Mouse (Mus musculus) lung, embryonic 16.5 days (tissue): ENCODE data around the gene Trim80. TPM values are rescaled to one million over a fixed set of nuclear protein-coding genes. Genes with fewer than 3 reads are reported as not detected.

ENCODE experiments used
- ATAC-seq: fragments of 200-750 bp; cut with Nextera tagmentation; 2 replicates; pipeline ENCODE4 v1.8.0; 2017; ENCODE audit warnings: low read depth, mild to moderate bottlenecking, moderate library complexity
- H3K27ac ChIP-seq: fragments of 300-500 bp; sonication (generic); 2 replicates; pipeline ENCODE4 v1.5.1; 2014; ENCODE audit warnings: mild to moderate bottlenecking, control low read depth, low read length
- H3K27me3 ChIP-seq: fragments of 300-500 bp; sonication (generic); 2 replicates; pipeline ENCODE4 v1.6.1; 2014; ENCODE audit warnings: low read depth, low read length, mixed read lengths; ENCODE audit not compliant: control insufficient read depth, insufficient read depth
- H3K36me3 ChIP-seq: fragments of 300-500 bp; sonication (generic); 2 replicates; pipeline ENCODE4 v1.6.1; 2014; ENCODE audit warnings: low read length; ENCODE audit not compliant: control insufficient read depth, insufficient read depth
- H3K4me1 ChIP-seq: fragments of 300-500 bp; sonication (generic); replicated peaks from 2 replicates; pipeline ENCODE4 v1.6.1; 2014; ENCODE audit warnings: low read length, mixed read lengths; ENCODE audit not compliant: control insufficient read depth, insufficient read depth
- H3K4me2 ChIP-seq: fragments of 300-500 bp; sonication (generic); 2 replicates; pipeline ENCODE4 v1.6.1; 2014; ENCODE audit warnings: low read depth, low read length, control low read depth
- H3K4me3 ChIP-seq: fragments of 300-500 bp; sonication (generic); 2 replicates; pipeline ENCODE4 v1.5.1; 2014; ENCODE audit warnings: mild to moderate bottlenecking, low read length, control low read depth
- H3K9ac ChIP-seq: fragments of 300-500 bp; sonication (generic); 2 replicates; pipeline ENCODE4 v1.6.1; 2014; ENCODE audit warnings: low read length, control low read depth
- H3K9me3 ChIP-seq: fragments of 300-500 bp; sonication (generic); 2 replicates; pipeline ENCODE4 v1.6.1; 2016; ENCODE audit warnings: low read length; ENCODE audit not compliant: control insufficient read depth
- WGBS: fragments of 180-500 bp; shearing (Covaris S2); extraction: QIAGEN DNeasy Blood & Tissue Kit; methylation state at CpG from one replicate; pipeline ENCODE4 v1.1.7; 2014; 5-methylcytosine and 5-hydroxymethylcytosine counted together
- polyA plus RNA-seq: library from polyadenylated mRNA; unstranded; fragments of >200 nt; fragmentation: Nextera tagmentation; extraction: Ambion mirVana; gene quantifications from 2 replicates; pipeline ENCODE4 v1.2.1, GENCODE M21; 2015

Gene Trim80
- polyA plus RNA-seq, 1 experiment from 2014 or later = not detected

DNA sequence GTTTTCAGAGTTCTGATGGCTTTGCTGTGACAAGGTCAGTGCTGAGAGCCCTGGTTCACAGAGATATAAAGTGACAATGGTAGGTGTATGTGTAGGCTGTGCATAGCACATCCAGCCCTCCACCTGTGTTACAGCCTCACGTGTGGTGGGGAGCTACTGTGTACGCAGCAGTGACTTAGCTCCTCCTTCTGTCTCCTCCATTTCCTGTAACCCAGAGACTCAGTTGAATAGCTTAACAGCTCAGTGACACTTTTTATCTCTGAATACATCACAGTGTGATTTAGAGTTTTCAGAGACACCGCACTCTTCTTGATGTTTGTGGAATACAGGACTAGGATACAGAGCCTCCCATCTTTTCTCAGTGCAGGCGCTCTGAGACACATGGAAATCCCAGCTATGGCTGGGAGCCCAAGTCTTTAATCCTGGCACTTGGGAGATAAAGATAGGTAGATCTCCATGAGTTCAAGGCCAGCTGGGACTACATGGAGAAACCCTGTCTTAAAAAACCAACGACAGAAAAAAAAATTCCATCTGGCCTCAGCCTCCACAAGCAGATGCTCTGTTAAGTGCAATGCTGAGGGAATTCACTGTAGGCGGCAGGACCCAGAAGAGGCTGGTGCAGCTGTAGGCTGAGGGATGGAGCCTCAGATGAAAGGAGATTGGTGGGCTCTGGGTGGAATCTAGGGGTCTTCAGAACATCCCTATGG is 41.4 kb downstream of the Trim80 start:
- Histone ChIP-seq H3K4me1 (peaks cover 3% of the 10 kb centered on the region; the same call in 1 of the 2 replicates), H3K9me3 (no peaks in the 10 kb centered on the region), H3K9ac (no peak overlapping the region), H3K4me3 (no peak overlapping the region), H3K36me3 (no peaks in the 10 kb centered on the region), H3K27me3 (no peaks in the 10 kb centered on the region), H3K4me2 (no peak overlapping the region), H3K27ac (no peak overlapping the region)
- no peak for ATAC-seq
- 75% methylated on average over 6 of the region's 6 CpGs for WGBS

DNA sequence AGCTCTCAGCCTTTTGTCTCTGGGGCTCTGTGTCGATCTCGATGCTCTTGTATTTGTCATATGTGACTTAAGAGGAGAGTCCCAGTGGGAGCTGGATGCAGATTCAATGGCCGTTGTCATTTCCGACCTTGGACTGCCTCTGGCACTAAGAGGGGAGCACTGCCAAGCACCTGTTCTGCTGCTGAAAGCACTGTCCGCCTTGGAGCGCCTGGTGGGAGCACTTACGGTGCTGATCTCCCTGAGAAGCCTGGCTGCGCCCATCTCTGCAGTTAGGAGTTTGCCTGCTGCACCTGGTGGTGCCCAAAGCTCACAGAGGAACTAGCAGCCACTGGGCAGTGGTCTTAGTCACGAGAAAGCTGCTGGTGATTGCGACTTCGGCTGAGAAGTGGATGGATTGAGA is 42.9 kb downstream of the Trim80 start:
- ATAC-seq = no peak
- Histone ChIP-seq H3K4me1 (no peaks in the 10 kb centered on the region), H3K9ac (no peak overlapping the region), H3K9me3 (no peaks in the 10 kb centered on the region), H3K27me3 (no peaks in the 10 kb centered on the region), H3K27ac (no peak overlapping the region), H3K4me3 (no peak overlapping the region), H3K4me2 (no peak overlapping the region), H3K36me3 (no peaks in the 10 kb centered on the region)
- 71% methylated on average over 11 of the region's 11 CpGs for WGBS

- no peak overlapping the region for H3K27ac ChIP-seq
- no peaks in the 10 kb centered on the region for H3K27me3 ChIP-seq
- no peaks in the 10 kb centered on the region for H3K4me1 ChIP-seq
- no peak overlapping the region for H3K4me2 ChIP-seq
- 17% methylated on average over 6 of the region's 6 CpGs for WGBS
- H3K4me3 ChIP-seq = no peak overlapping the region
- no peaks in the 10 kb centered on the region for H3K9me3 ChIP-seq
- H3K36me3 ChIP-seq = no peaks in the 10 kb centered on the region
- H3K9ac ChIP-seq = no peak overlapping the region
- no peak for ATAC-seq
These were observed 43.4 kb downstream of the Trim80 start for GRCm38 (mm10) chr11:115483726-115484125.

DNA sequence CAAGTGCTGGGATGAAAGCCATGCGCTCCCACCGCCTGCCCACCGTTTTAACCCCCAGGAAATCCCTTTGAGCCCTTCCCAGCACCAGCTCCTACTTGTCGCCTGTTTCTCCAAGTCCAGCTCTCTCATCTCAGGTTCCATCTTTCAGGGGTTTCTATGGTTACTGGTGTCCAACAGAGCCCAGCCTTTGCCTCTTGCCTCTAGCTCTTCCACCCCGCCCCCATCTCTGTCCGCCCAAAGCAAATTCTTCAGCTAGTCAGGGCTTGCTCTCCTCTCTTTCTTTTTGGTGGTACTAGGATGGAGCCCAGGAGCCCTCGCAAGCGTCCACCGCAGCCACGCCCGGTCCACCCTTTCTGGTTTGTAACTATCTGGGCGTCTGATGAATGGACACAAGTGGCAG is 44.8 kb downstream of the Trim80 start:
- Histone ChIP-seq H3K4me2 (no peak overlapping the region), H3K9me3 (no peaks in the 10 kb centered on the region), H3K36me3 (no peaks in the 10 kb centered on the region), H3K4me3 (no peak overlapping the region), H3K9ac (no peak overlapping the region), H3K4me1 (no peaks in the 10 kb centered on the region), H3K27me3 (no peaks in the 10 kb centered on the region), H3K27ac (no peak overlapping the region)
- no peak for ATAC-seq
- 62% methylated on average over 12 of the region's 12 CpGs for WGBS

DNA sequence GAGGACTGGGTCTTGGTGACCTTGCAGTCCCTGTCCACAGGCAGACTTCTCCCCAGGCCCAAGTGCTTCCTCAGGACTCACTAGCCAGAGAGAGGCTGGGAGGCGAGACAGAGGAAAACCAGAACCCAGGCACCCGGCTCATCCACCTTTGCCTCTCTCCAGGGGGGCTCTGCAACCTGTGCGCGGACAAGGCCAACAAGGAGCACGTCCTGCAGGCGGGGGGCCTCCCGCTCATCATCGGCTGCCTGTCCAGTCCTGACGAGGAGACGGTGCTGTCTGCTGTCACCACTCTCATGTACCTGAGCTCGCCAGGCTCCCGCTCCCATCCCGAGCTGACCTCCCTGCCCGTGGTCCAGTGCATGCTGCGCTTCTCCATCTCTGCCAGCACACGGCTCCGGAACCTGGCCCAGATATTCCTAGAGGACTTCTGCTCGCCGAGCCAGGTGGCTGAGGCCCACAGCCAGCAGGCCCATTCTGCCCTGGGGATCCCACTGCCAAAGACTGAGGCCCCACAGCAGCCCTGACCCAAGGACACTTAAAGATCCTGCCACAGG is 48.3 kb downstream of the Trim80 start:
- no peaks in the 10 kb centered on the region for H3K36me3 ChIP-seq
- peaks cover 11% of the 10 kb centered on the region for H3K4me1 ChIP-seq
- H3K4me2 ChIP-seq = no peak overlapping the region
- H3K27me3 ChIP-seq = no peaks in the 10 kb centered on the region
- H3K27ac ChIP-seq = no peak overlapping the region
- H3K4me3 ChIP-seq = no peak overlapping the region
- no peak overlapping the region for H3K9ac ChIP-seq
- 85% methylated on average over 19 of the region's 19 CpGs for WGBS
- ATAC-seq = no peak
- H3K9me3 ChIP-seq = no peaks in the 10 kb centered on the region

DNA sequence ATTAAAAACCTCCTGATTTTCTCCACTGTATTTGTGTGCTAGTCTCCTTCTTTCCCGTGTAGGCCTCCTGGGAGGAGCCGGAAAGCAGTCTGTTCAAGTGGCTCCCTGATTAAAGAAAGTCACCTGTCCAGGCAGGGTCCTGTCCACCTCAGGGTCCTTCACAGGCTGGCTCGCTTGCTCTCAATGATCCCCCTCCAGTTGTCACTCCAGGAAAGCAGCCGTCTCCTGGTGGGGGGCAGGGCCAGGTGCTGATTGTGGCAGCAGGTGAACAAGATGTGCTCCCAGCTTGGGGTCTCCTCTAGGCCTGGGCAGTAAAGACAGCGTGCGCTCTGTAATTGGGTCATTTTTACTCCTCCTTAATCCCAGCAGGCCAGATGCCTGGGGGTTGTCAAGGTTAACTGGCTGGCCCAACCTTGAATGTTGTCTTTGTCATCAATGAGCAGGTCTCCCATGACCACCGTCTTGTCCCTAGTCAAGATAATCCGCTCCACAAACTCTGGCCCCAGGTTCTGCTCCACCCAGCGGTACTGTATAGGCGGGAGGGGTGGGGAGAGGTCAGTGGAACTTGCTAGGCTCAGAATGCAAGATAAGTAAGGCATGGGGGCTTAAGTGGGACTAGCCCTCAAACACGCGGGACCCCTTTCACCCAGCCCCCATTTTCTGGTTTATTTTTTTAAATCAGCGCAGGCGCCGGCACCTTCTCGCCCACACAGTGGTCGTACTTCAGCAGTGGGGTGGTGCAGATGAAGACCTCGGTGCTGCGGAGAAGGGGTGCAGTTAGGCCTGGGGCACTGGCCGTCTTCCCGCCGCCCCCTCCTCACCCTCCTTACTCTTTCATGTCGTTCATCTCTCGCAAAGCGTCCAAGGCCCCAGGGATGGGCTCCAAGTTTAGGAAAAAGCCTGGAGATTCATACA is 50.4 kb downstream of the Trim80 start:
- Histone ChIP-seq H3K27me3 (no peaks in the 10 kb centered on the region), H3K4me1 (peaks cover 11% of the 10 kb centered on the region), H3K36me3 (no peaks in the 10 kb centered on the region), H3K27ac (peak overlapping the region; percentile 85; the same call in 1 of the 2 replicates), H3K9ac (peak overlapping the region; percentile 76), H3K9me3 (no peaks in the 10 kb centered on the region), H3K4me3 (peak overlapping the region; percentile 82), H3K4me2 (peak overlapping the region; percentile 84)
- peak; percentile 15; the same call in 1 of the 2 replicates for ATAC-seq
- WGBS = 22% methylated on average over 25 of the region's 25 CpGs

DNA sequence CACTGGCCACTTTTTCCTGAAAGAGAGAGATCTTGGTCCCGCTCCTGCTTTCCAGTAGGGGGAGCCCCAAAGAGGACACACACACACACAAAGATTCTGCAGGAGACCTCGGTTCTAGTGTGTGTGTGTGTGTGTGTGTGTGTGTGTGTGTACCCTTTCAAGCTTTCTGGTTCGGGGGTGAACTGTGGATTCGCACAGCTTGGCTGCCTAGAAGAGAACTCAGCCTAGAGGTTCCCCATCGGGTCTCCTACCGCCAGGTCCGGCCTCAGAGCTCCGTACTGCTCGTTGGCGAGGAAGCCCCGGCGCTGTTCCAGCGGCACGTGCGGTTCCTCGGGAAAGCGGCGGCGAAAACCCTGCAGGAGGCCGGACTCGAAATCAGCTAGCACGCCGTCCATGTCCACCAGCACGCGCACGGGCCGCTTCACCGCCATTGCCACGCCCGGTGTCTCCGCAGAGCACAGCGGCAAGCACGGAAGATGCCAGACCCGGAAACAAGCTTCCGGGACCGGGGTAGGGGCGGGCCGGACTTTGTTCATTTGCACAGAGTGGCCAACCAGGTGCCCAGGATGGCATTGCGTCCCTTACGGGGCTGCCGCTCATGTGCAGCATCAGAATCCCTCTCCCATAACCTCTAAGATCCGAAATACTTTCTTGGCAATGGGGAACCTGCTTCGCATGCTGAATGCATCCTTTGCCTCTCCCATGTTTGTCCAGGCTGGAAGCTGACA is 51.2 kb downstream of the Trim80 start, which contains the start of gene Nt5c:
Nt5c (minus strand) TSS at position 507 of the 728 bp plus-strand sequence.
- no peaks in the 10 kb centered on the region for H3K27me3 ChIP-seq
- peak within 1 kb of the TSS; percentile 82 for H3K4me3 ChIP-seq
- H3K36me3 ChIP-seq = no peaks in the 10 kb centered on the region
- H3K4me1 ChIP-seq = peaks cover 11% of the 10 kb centered on the region
- H3K9me3 ChIP-seq = no peaks in the 10 kb centered on the region
- under 1% methylated on average over 43 of the region's 43 CpGs for WGBS
- peak within 1 kb of the TSS; percentile 84 for H3K4me2 ChIP-seq
- ATAC-seq = peak; percentile 92
- peak within 1 kb of the TSS; percentile 76 for H3K9ac ChIP-seq
- peak within 1 kb of the TSS; percentile 85 for H3K27ac ChIP-seq

- Histone ChIP-seq H3K9ac (peak overlapping the region; percentile 76), H3K27ac (no peak overlapping the region), H3K4me1 (peaks cover 11% of the 10 kb centered on the region), H3K4me2 (peak overlapping the region; percentile 84), H3K4me3 (peak overlapping the region; percentile 82), H3K36me3 (peaks cover 5% of the 10 kb centered on the region), H3K27me3 (no peaks in the 10 kb centered on the region), H3K9me3 (no peaks in the 10 kb centered on the region)
- 19% methylated on average over 6 of the region's 6 CpGs for WGBS
- ATAC-seq = no peak
These were observed 52.0 kb downstream of the Trim80 start for GRCm38 (mm10) chr11:115492387-115492786.
